Mouse (Mus musculus): Measurements from ENCODE around the gene Ncmap. TPM values are rescaled to one million over a fixed set of nuclear protein-coding genes. Genes with fewer than 3 reads are reported as not detected.
"Not testable (repeated sequence)": the region's sequence is repeated elsewhere in the genome, so short reads cannot be mapped to it uniquely, and the experiment has no call there.

The Ncmap gene
- polyA plus RNA-seq, 1 experiment from 2014 or later = 11.0 TPM

DNA sequence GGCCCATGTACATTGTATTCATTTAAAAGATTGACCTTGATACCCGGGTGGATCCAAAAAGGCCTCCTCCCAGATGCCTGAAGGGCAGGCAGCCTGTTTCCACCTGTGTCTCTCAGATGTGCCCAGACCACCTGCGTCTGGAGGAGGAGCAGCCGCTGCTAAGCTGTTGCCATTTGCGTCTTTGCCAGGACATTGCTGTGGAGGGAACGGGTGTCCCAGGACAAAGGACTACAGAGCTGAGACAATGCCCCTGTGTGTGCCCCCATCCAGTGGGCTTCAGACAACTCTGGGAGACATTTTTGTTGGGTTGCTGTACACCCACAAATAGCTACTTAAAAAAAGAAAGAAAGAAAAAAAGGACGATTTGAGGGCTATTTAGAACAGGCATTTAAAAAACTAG lies 35.2 kb downstream of the Ncmap start:
- Histone ChIP-seq H3K27ac (no peak overlapping the region), H3K9me3 (no peaks in the 10 kb centered on the region), H3K4me2 (no peak overlapping the region), H3K4me3 (no peak overlapping the region), H3K36me3 (no peaks in the 10 kb centered on the region), H3K9ac (no peak overlapping the region), H3K4me1 (no peaks in the 10 kb centered on the region), H3K27me3 (no peaks in the 10 kb centered on the region)
- 19% methylated on average over 6 of the region's 6 CpGs for WGBS
- no peak for ATAC-seq (ENCODE audit: insufficient number of reproducible peaks, low FRiP score, low TSS enrichment, low read depth)

GRCm38 (mm10) chr4:135361722-135362121 lies 36.3 kb downstream of the Ncmap start:
- Histone ChIP-seq H3K9ac (no peak overlapping the region), H3K27ac (no peak overlapping the region), H3K4me2 (no peak overlapping the region), H3K36me3 (no peaks in the 10 kb centered on the region), H3K27me3 (no peaks in the 10 kb centered on the region), H3K4me3 (no peak overlapping the region), H3K4me1 (no peaks in the 10 kb centered on the region), H3K9me3 (no peaks in the 10 kb centered on the region)
- WGBS = 85% methylated on average over 12 of the region's 12 CpGs
- no peak for ATAC-seq (ENCODE audit: insufficient number of reproducible peaks, low FRiP score, low TSS enrichment, low read depth)

- Histone ChIP-seq H3K36me3 (no peaks in the 10 kb centered on the region), H3K9me3 (no peaks in the 10 kb centered on the region), H3K4me1 (peaks cover 11% of the 10 kb centered on the region), H3K4me2 (no peak overlapping the region), H3K27me3 (no peaks in the 10 kb centered on the region), H3K27ac (no peak overlapping the region), H3K9ac (no peak overlapping the region), H3K4me3 (no peak overlapping the region)
- ATAC-seq (ENCODE audit: insufficient number of reproducible peaks, low FRiP score, low TSS enrichment, low read depth) = no peak
- WGBS = 0% methylated on average over 6 of the region's 6 CpGs
These were observed 39.3 kb downstream of the Ncmap start for GRCm38 (mm10) chr4:135358736-135359135.

DNA sequence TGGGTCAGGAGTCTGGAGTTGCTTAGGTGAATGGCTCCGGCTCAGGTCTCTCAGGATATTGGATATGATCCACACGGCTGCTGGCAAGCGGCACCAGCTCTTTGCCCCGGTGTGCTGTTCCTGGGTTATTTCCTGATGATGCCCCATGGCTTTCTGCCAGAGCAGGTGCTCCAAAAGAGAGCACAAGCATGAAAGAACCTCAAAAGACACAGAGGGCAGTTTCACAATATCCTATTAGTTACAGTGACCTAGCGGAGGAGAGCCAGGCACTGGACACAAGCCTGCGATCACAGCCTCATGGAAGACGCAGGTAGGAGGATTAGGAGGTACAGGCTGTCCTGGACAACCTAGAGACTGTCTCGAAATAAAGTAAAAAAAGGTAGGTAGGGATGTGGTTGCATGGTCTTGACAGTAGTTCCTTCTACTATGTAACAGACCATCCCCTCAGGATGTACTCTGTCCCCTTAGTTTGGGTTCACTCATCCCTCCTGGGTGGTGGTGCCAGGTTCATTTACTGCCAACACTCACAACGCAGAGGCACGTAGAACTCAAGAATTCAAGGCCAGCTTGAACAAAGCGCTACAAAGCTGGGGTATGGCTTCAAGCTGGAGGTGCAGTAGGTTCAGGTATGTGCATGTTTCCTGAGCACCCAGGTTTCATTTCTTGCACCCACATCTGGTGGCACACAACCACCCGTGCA lies 40.7 kb downstream of the Ncmap start:
- ATAC-seq (ENCODE audit: insufficient number of reproducible peaks, low FRiP score, low TSS enrichment, low read depth) = no peak
- no peak overlapping the region for H3K9ac ChIP-seq
- 80% methylated on average over 12 of the region's 12 CpGs for WGBS
- H3K4me3 ChIP-seq = no peak overlapping the region
- no peak overlapping the region for H3K27ac ChIP-seq
- H3K4me2 ChIP-seq = no peak overlapping the region
- no peaks in the 10 kb centered on the region for H3K27me3 ChIP-seq
- peaks cover 11% of the 10 kb centered on the region for H3K4me1 ChIP-seq
- H3K9me3 ChIP-seq = no peaks in the 10 kb centered on the region
- H3K36me3 ChIP-seq = no peaks in the 10 kb centered on the region

DNA sequence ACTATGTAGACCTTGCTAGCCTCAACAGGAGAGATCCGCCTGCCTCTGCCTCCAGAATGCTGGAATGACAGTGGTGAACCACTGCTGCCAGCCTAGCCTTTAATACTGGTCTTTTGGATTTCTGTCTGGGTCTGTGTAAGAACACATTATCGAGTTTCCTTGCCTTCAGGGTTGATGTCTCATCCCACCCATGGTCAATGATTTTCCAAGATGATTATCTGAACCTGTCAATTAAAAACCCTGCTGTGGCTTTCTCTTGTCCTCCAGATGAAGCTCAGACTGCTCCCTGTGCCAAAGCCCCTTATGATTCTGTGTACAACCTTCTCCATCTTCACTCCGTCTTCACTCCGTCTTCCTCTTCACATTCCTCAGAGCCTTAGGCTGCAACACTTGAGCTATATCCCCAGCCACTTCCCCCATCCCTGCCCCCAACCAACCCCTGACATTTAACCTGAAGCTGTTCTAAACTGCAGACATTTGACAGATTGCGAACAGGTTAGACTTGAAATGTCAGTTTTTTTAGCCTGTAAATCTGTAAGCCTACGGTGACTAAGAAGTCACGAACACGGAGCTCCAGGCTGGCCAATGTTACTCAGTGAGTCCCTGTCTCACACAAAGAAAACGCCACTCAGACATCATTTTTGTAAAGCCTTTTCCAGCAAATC lies 42.0 kb downstream of the Ncmap start:
- H3K4me2 ChIP-seq = no peak overlapping the region
- H3K27ac ChIP-seq = no peak overlapping the region

DNA sequence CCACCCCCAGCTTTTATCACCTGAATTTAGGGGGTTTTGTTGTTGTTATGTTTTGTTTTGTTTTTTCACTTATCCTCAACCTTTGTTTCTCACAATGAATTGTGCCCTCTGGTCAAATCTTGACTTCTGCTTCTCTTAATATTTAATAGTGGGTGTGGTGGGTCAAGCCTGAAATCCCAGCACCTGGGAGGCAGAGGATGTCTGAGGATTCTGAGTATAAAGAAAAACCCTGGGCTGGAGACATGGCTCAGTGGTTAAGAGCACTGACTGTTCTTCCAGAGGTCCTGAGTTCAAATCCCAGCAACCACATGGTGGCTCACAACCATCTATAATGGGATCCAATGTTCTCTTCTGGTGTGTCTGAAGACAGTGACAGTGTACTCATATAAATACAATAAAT lies 43.3 kb downstream of the Ncmap start:
- Histone ChIP-seq H3K4me1 (peaks cover 21% of the 10 kb centered on the region), H3K27ac (peak overlapping the region; percentile 98)
- H3K4me2 ChIP-seq; H3K9me3 ChIP-seq; H3K27me3 ChIP-seq; H3K36me3 ChIP-seq; ATAC-seq (ENCODE audit: insufficient number of reproducible peaks, low FRiP score, low TSS enrichment, low read depth); H3K4me3 ChIP-seq; H3K9ac ChIP-seq: not testable (repeated sequence)

More for the DNA sequence above, 42.0 kb downstream of the Ncmap start:
- Histone ChIP-seq H3K9ac (no peak overlapping the region), H3K9me3 (no peaks in the 10 kb centered on the region), H3K36me3 (no peaks in the 10 kb centered on the region), H3K4me1 (peaks cover 21% of the 10 kb centered on the region), H3K4me3 (no peak overlapping the region), H3K27me3 (no peaks in the 10 kb centered on the region)
- ATAC-seq (ENCODE audit: insufficient number of reproducible peaks, low FRiP score, low TSS enrichment, low read depth) = no peak
- 65% methylated on average over 9 of the region's 9 CpGs for WGBS

GRCm38 (mm10) chr4:135353794-135354450 lies 44.1 kb downstream of the Ncmap start:
- WGBS = 13% methylated on average over 12 of the region's 12 CpGs
- Histone ChIP-seq H3K36me3 (peaks cover 7% of the 10 kb centered on the region; the same call in 1 of the 2 replicates), H3K27me3 (no peaks in the 10 kb centered on the region), H3K9ac (peak overlapping the region; percentile 29; the same call in 1 of the 2 replicates), H3K27ac (peak overlapping the region; percentile 98), H3K9me3 (no peaks in the 10 kb centered on the region), H3K4me3 (peak overlapping the region; percentile 87), H3K4me1 (peaks cover 21% of the 10 kb centered on the region), H3K4me2 (peak overlapping the region; percentile 52)
- no peak for ATAC-seq (ENCODE audit: insufficient number of reproducible peaks, low FRiP score, low TSS enrichment, low read depth)

GRCm38 (mm10) chr4:135353066-135353793 lies 44.8 kb downstream of the Ncmap start, which contains the start of gene Srrm1:
Gene Srrm1 (minus strand): TSS chr4:135353321.
- peak within 1 kb of the TSS; percentile 98 for H3K27ac ChIP-seq
- H3K4me3 ChIP-seq = peak within 1 kb of the TSS; percentile 87
- peak; percentile 93 for ATAC-seq (ENCODE audit: insufficient number of reproducible peaks, low FRiP score, low TSS enrichment, low read depth)
- WGBS = under 1% methylated on average over 69 of the region's 69 CpGs
- H3K9ac ChIP-seq = peak within 1 kb of the TSS; percentile 96
- peaks cover 21% of the 10 kb centered on the region for H3K4me1 ChIP-seq
- peak within 1 kb of the TSS; percentile 63 for H3K4me2 ChIP-seq
- H3K9me3 ChIP-seq = no peaks in the 10 kb centered on the region
- H3K36me3 ChIP-seq = peaks cover 10% of the 10 kb centered on the region
- H3K27me3 ChIP-seq = no peaks in the 10 kb centered on the region

GRCm38 (mm10) chr4:135352326-135353065 lies 45.5 kb downstream of the Ncmap start:
- Histone ChIP-seq H3K4me1 (peaks cover 21% of the 10 kb centered on the region), H3K27me3 (no peaks in the 10 kb centered on the region), H3K4me2 (peak overlapping the region; percentile 63), H3K4me3 (peak overlapping the region; percentile 87), H3K9me3 (no peaks in the 10 kb centered on the region), H3K27ac (peak overlapping the region; percentile 98), H3K36me3 (peaks cover 10% of the 10 kb centered on the region), H3K9ac (peak overlapping the region; percentile 96)
- ATAC-seq (ENCODE audit: insufficient number of reproducible peaks, low FRiP score, low TSS enrichment, low read depth) = 0 out of 2 replicates have a peak, but pooled peaks have one; percentile 4
- WGBS = under 1% methylated on average over 66 of the region's 67 CpGs

- no peak for ATAC-seq (ENCODE audit: insufficient number of reproducible peaks, low FRiP score, low TSS enrichment, low read depth)
- H3K27ac ChIP-seq = no peak overlapping the region
- no peak overlapping the region for H3K9ac ChIP-seq
- no peak overlapping the region for H3K4me2 ChIP-seq
- peaks cover 94% of the 10 kb centered on the region for H3K36me3 ChIP-seq
- no peaks in the 10 kb centered on the region for H3K9me3 ChIP-seq
- H3K4me3 ChIP-seq = no peak overlapping the region
- H3K4me1 ChIP-seq = no peaks in the 10 kb centered on the region
- 85% methylated on average over 14 of the region's 14 CpGs for WGBS
- H3K27me3 ChIP-seq = no peaks in the 10 kb centered on the region
These were observed 60.6 kb downstream of the Ncmap start for GRCm38 (mm10) chr4:135337376-135337942.

- H3K4me1 ChIP-seq = no peaks in the 10 kb centered on the region
- no peak for ATAC-seq (ENCODE audit: insufficient number of reproducible peaks, low FRiP score, low TSS enrichment, low read depth)
- no peak overlapping the region for H3K4me2 ChIP-seq
- no peak overlapping the region for H3K9ac ChIP-seq
- 84% methylated on average over 3 of the region's 3 CpGs for WGBS
- H3K27ac ChIP-seq = no peak overlapping the region
- H3K4me3 ChIP-seq = no peak overlapping the region
- H3K36me3 ChIP-seq = peaks cover 95% of the 10 kb centered on the region
- H3K9me3 ChIP-seq = no peaks in the 10 kb centered on the region
- no peaks in the 10 kb centered on the region for H3K27me3 ChIP-seq
These were observed 62.0 kb downstream of the Ncmap start for GRCm38 (mm10) chr4:135336023-135336357.

Data from limb, embryonic 15.5 days (tissue).